Mouse (Mus musculus) limb, embryonic 12.5 days (tissue): Measurements from ENCODE around the gene Myrf. TPM values are rescaled to one million over a fixed set of nuclear protein-coding genes. Genes with fewer than 3 reads are reported as not detected.

Source experiments
- ATAC-seq: fragments of 200-750 bp; cut with Nextera tagmentation; 2 replicates; pipeline ENCODE4 v1.8.0; 2017; ENCODE audit warnings: low read depth, moderate TSS enrichment; ENCODE audit not compliant: insufficient number of reproducible peaks, insufficient read depth, low FRiP score, low TSS enrichment
- H3K27ac ChIP-seq: fragments of 300-500 bp; sonication (generic); 2 replicates; pipeline ENCODE4 v1.5.1; 2016; ENCODE audit warnings: mild to moderate bottlenecking, moderate library complexity
- H3K27me3 ChIP-seq: fragments of 300-500 bp; sonication (generic); 2 replicates; pipeline ENCODE4 v1.6.1; 2016; ENCODE audit warnings: mild to moderate bottlenecking, moderate library complexity
- H3K36me3 ChIP-seq: fragments of 300-500 bp; sonication (generic); 2 replicates; pipeline ENCODE4 v1.6.1; 2016; ENCODE audit warnings: mild to moderate bottlenecking, moderate library complexity
- H3K4me1 ChIP-seq: fragments of 300-500 bp; sonication (generic); replicated peaks from 2 replicates; pipeline ENCODE4 v1.6.1; 2016
- H3K4me2 ChIP-seq: fragments of 300-500 bp; sonication (generic); 2 replicates; pipeline ENCODE4 v1.6.1; 2016; ENCODE audit warnings: mild to moderate bottlenecking, moderate library complexity
- H3K4me3 ChIP-seq: fragments of 300-500 bp; sonication (generic); replicated peaks from 2 replicates; pipeline ENCODE4 v1.5.1; 2016; ENCODE audit warnings: mild to moderate bottlenecking
- H3K9ac ChIP-seq: fragments of 300-500 bp; sonication (generic); replicated peaks from 2 replicates; pipeline ENCODE4 v1.6.1; 2016; ENCODE audit warnings: mild to moderate bottlenecking, moderate library complexity
- H3K9me3 ChIP-seq: fragments of 300-500 bp; sonication (generic); 2 replicates; pipeline ENCODE4 v1.6.1; 2016; ENCODE audit warnings: mild to moderate bottlenecking, moderate library complexity
- WGBS: fragments of 180-500 bp; shearing (Covaris S2); methylation state at CpG from one replicate; pipeline ENCODE4 v1.1.7; 2016; 5-methylcytosine and 5-hydroxymethylcytosine counted together
- polyA plus RNA-seq: library from polyadenylated mRNA; unstranded; fragments of >200 nt; fragmentation: Nextera tagmentation; extraction: Ambion mirVana; gene quantifications from 2 replicates; pipeline ENCODE4 v1.2.1, GENCODE M21; 2016

The Myrf gene
- polyA plus RNA-seq, 1 experiment from 2014 or later, result 2.6 TPM

DNA sequence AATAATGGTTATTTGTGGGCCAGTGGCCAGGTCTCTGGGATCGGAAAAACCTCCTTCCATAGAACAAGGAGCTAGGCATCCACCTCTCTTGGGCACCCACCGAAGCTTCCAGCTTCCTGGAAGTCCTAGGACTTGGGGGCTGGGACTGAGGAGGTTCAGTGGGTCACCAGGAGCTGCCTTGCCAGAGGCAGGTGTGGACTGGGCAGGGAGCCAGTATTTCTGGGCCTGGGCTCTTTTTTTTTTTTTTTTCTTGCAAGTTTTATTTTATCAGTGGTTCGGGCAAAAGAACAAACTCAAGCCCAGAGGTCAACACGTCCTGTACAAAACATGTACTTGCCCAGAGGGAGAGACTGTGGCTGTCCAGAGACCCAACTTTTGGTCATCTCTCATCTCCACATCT is 14.8 kb downstream of the Myrf start:
- 81% methylated on average over 4 of the region's 4 CpGs for WGBS
- H3K27me3 ChIP-seq, result 0 out of 2 replicates have a peak, but pooled peaks cover 4% of the 10 kb centered on the region
- H3K27ac ChIP-seq, result no peak overlapping the region
- 0 out of 2 replicates have a peak, but pooled peaks cover 4% of the 10 kb centered on the region for H3K36me3 ChIP-seq
- ATAC-seq, result no peak
- H3K4me1 ChIP-seq, result peaks cover 23% of the 10 kb centered on the region
- no peak overlapping the region for H3K9ac ChIP-seq
- H3K9me3 ChIP-seq, result no peaks in the 10 kb centered on the region
- no peak overlapping the region for H3K4me3 ChIP-seq
- no peak overlapping the region for H3K4me2 ChIP-seq

GRCm38 (mm10) chr19:10224637-10225453 is 15.7 kb downstream of the Myrf start:
- Histone ChIP-seq H3K4me2 (peak overlapping the region; percentile 15; the same call in 1 of the 2 replicates), H3K36me3 (0 out of 2 replicates have a peak, but pooled peaks cover 4% of the 10 kb centered on the region), H3K27me3 (0 out of 2 replicates have a peak, but pooled peaks cover 4% of the 10 kb centered on the region), H3K9ac (no peak overlapping the region), H3K4me3 (no peak overlapping the region), H3K4me1 (peaks cover 16% of the 10 kb centered on the region), H3K27ac (no peak overlapping the region), H3K9me3 (no peaks in the 10 kb centered on the region)
- 35% methylated on average over 26 of the region's 26 CpGs for WGBS
- ATAC-seq, result no peak

- no peak overlapping the region for H3K4me3 ChIP-seq
- peaks cover 16% of the 10 kb centered on the region for H3K4me1 ChIP-seq
- ATAC-seq, result no peak
- H3K9ac ChIP-seq, result no peak overlapping the region
- 0 out of 2 replicates have a peak, but pooled peaks cover 4% of the 10 kb centered on the region for H3K27me3 ChIP-seq
- 76% methylated on average over 4 of the region's 4 CpGs for WGBS
- H3K36me3 ChIP-seq, result 0 out of 2 replicates have a peak, but pooled peaks cover 3% of the 10 kb centered on the region
- H3K4me2 ChIP-seq, result no peak overlapping the region
- no peak overlapping the region for H3K27ac ChIP-seq
- no peaks in the 10 kb centered on the region for H3K9me3 ChIP-seq
These were observed 17.0 kb downstream of the Myrf start for GRCm38 (mm10) chr19:10223561-10223960.

GRCm38 (mm10) chr19:10222656-10223055 is 17.9 kb downstream of the Myrf start:
- Histone ChIP-seq H3K4me2 (no peak overlapping the region), H3K27me3 (0 out of 2 replicates have a peak, but pooled peaks cover 4% of the 10 kb centered on the region), H3K4me3 (no peak overlapping the region), H3K36me3 (no peaks in the 10 kb centered on the region), H3K9ac (no peak overlapping the region), H3K9me3 (no peaks in the 10 kb centered on the region), H3K27ac (no peak overlapping the region), H3K4me1 (peaks cover 16% of the 10 kb centered on the region)
- no peak for ATAC-seq
- 30% methylated on average over 8 of the region's 8 CpGs for WGBS

- Histone ChIP-seq H3K9me3 (no peaks in the 10 kb centered on the region), H3K4me1 (peaks cover 16% of the 10 kb centered on the region), H3K9ac (no peak overlapping the region), H3K4me2 (no peak overlapping the region), H3K36me3 (no peaks in the 10 kb centered on the region; the same call in 1 of the 2 replicates), H3K27me3 (0 out of 2 replicates have a peak, but pooled peaks cover 4% of the 10 kb centered on the region), H3K4me3 (no peak overlapping the region), H3K27ac (no peak overlapping the region)
- WGBS, result 29% methylated on average over 4 of the region's 4 CpGs
- no peak for ATAC-seq
These were observed 19.0 kb downstream of the Myrf start for GRCm38 (mm10) chr19:10221585-10221984.

DNA sequence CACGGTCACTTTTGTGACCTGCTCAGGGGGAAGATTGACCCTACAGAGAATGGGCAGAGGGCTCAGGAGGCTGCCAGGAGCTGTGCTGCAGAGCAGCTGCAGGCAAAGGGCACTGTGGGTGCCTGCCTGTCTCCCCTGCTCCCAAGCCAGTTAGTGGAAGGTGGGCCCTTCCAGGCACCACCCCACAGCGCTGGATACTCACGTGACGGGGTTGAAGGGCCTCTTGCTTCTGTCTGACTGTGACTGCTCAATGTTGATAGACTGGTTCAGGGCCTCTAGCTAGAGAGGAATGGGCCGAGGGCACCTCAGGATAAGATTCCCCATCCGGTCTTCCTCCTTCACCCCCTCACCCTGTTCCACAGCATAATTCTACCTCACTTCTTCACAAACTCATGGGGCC is 21.0 kb downstream of the Myrf start:
- H3K27ac ChIP-seq, result no peak overlapping the region
- H3K9me3 ChIP-seq, result no peaks in the 10 kb centered on the region
- H3K9ac ChIP-seq, result no peak overlapping the region
- no peak overlapping the region for H3K4me2 ChIP-seq
- H3K4me1 ChIP-seq, result peaks cover 9% of the 10 kb centered on the region; the same call in 1 of the 2 replicates
- H3K27me3 ChIP-seq, result 0 out of 2 replicates have a peak, but pooled peaks cover 4% of the 10 kb centered on the region
- peaks cover 3% of the 10 kb centered on the region; the same call in 1 of the 2 replicates for H3K36me3 ChIP-seq
- WGBS, result 56% methylated on average over 6 of the region's 6 CpGs
- no peak overlapping the region for H3K4me3 ChIP-seq
- ATAC-seq, result no peak

- H3K9ac ChIP-seq, result no peak overlapping the region
- ATAC-seq, result no peak
- H3K27me3 ChIP-seq, result no peaks in the 10 kb centered on the region
- no peaks in the 10 kb centered on the region for H3K9me3 ChIP-seq
- WGBS, result 38% methylated on average over 3 of the region's 3 CpGs
- H3K36me3 ChIP-seq, result peaks cover 5% of the 10 kb centered on the region; the same call in 1 of the 2 replicates
- H3K4me1 ChIP-seq, result peaks cover 9% of the 10 kb centered on the region; the same call in 1 of the 2 replicates
- no peak overlapping the region for H3K4me3 ChIP-seq
- no peak overlapping the region for H3K27ac ChIP-seq
- H3K4me2 ChIP-seq, result no peak overlapping the region
These were observed 21.4 kb downstream of the Myrf start for GRCm38 (mm10) chr19:10219108-10219507.

DNA sequence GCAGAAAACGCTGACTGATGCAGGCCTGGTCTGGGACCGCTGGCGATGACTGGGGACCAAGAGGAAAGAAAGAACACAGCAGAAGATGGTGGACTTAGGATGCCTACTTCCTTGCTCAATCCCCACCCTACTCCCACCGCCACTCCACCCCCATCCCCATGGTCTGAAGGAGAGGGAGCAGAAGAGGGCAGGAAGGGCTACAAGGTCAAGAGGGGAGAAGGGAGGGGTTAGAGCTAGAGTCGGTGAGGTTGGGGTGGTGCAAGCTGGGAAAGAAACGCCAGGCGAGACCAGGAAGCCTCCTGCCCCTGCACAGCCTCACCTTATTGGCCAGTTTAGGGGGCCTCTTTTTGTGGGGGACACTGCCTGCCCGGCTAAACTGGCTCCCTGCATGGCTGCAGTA is 24.4 kb downstream of the Myrf start:
- H3K27ac ChIP-seq, result no peak overlapping the region
- 74% methylated on average over 8 of the region's 8 CpGs for WGBS
- H3K9me3 ChIP-seq, result no peaks in the 10 kb centered on the region
- H3K4me1 ChIP-seq, result no peaks in the 10 kb centered on the region
- no peaks in the 10 kb centered on the region for H3K27me3 ChIP-seq
- H3K4me2 ChIP-seq, result no peak overlapping the region
- no peak overlapping the region for H3K4me3 ChIP-seq
- H3K9ac ChIP-seq, result no peak overlapping the region
- H3K36me3 ChIP-seq, result peaks cover 25% of the 10 kb centered on the region; the same call in 1 of the 2 replicates
- no peak for ATAC-seq

GRCm38 (mm10) chr19:10213796-10214471 is 26.6 kb downstream of the Myrf start:
- no peaks in the 10 kb centered on the region for H3K4me1 ChIP-seq
- no peaks in the 10 kb centered on the region for H3K27me3 ChIP-seq
- no peaks in the 10 kb centered on the region for H3K9me3 ChIP-seq
- no peak overlapping the region for H3K4me2 ChIP-seq
- ATAC-seq, result no peak
- no peak overlapping the region for H3K9ac ChIP-seq
- H3K4me3 ChIP-seq, result no peak overlapping the region
- 84% methylated on average over 10 of the region's 10 CpGs for WGBS
- no peak overlapping the region for H3K27ac ChIP-seq
- peaks cover 47% of the 10 kb centered on the region for H3K36me3 ChIP-seq

- Histone ChIP-seq H3K27ac (no peak overlapping the region), H3K4me2 (no peak overlapping the region), H3K4me3 (no peak overlapping the region), H3K4me1 (no peaks in the 10 kb centered on the region), H3K9me3 (no peaks in the 10 kb centered on the region), H3K9ac (no peak overlapping the region), H3K27me3 (no peaks in the 10 kb centered on the region), H3K36me3 (peaks cover 77% of the 10 kb centered on the region)
- 83% methylated on average over 4 of the region's 4 CpGs for WGBS
- no peak for ATAC-seq
These were observed 29.7 kb downstream of the Myrf start for GRCm38 (mm10) chr19:10210885-10211284.

DNA sequence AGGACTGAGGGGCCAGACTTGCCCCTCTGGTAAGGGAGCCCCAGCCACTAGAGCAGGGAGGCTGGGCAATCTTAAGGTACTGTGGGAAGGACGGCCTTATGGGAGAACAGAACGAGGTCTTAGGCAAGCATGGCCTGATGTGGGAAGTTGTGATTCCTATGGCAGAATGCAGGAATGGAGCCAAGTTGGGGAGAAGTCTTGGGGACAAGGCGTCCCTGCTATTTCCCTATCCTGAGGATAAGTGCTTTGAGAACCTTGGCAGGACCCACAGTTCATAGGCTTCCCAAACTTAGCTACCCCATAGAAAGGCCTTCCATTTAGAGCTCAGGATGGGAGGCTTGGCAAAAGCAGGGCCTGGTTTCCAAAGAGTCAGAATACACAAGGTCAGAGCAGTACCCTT is 31.7 kb downstream of the Myrf start:
- Histone ChIP-seq H3K9me3 (no peaks in the 10 kb centered on the region), H3K27ac (no peak overlapping the region), H3K4me3 (no peak overlapping the region), H3K27me3 (no peaks in the 10 kb centered on the region), H3K36me3 (peaks cover 71% of the 10 kb centered on the region), H3K4me1 (peaks cover 7% of the 10 kb centered on the region), H3K4me2 (no peak overlapping the region), H3K9ac (no peak overlapping the region)
- WGBS, result 85% methylated on average over 3 of the region's 3 CpGs
- no peak for ATAC-seq
